Mouse (Mus musculus) heart, postnatal 0 days (tissue): ENCODE data around the gene Pfdn5. TPM values are rescaled to one million over a fixed set of nuclear protein-coding genes. Genes with fewer than 3 reads are reported as not detected.
A peak's percentile ranks its signal among the peaks of the same experiment; 100 is the strongest.

Experiments used
- ATAC-seq: fragments of 200-750 bp; cut with Nextera tagmentation; 2 replicates; pipeline ENCODE4 v1.8.0; 2017; ENCODE audit warnings: low read depth, moderate number of reproducible peaks, moderate library complexity; ENCODE audit not compliant: insufficient read depth
- DNase-seq: peaks from one replicate; pipeline ENCODE4 v3.0.0-alpha.2; 2016; ENCODE audit warnings: low spot score
- H3K27ac ChIP-seq: fragments of 300-500 bp; sonication (generic); 2 replicates; pipeline ENCODE4 v1.5.1; 2014; ENCODE audit warnings: low read depth, mild to moderate bottlenecking
- H3K27me3 ChIP-seq: fragments of 300-500 bp; sonication (generic); 2 replicates; pipeline ENCODE4 v1.6.1; 2014; ENCODE audit warnings: low read length, mixed read lengths; ENCODE audit not compliant: control insufficient read depth, insufficient read depth
- H3K36me3 ChIP-seq: fragments of 300-500 bp; sonication (generic); replicated peaks from 2 replicates; pipeline ENCODE4 v1.6.1; 2014; ENCODE audit warnings: low read length, mixed read lengths; ENCODE audit not compliant: control insufficient read depth, insufficient read depth
- H3K4me1 ChIP-seq: fragments of 300-500 bp; sonication (generic); 2 replicates; pipeline ENCODE4 v1.6.1; 2014; ENCODE audit warnings: antibody characterized with exemption; ENCODE audit not compliant: control insufficient read depth, insufficient read depth
- H3K4me2 ChIP-seq: fragments of 300-500 bp; sonication (generic); 2 replicates; pipeline ENCODE4 v1.6.1; 2014; ENCODE audit warnings: low read depth, mild to moderate bottlenecking, low read length, moderate library complexity
- H3K4me3 ChIP-seq: fragments of 300-500 bp; sonication (generic); 2 replicates; pipeline ENCODE4 v1.5.1; 2014; ENCODE audit warnings: low read depth, low read length
- H3K9ac ChIP-seq: fragments of 300-500 bp; sonication (generic); replicated peaks from 2 replicates; pipeline ENCODE4 v1.6.1; 2014; ENCODE audit warnings: low read depth, low read length, mixed read lengths
- H3K9me3 ChIP-seq: fragments of 300-500 bp; sonication (generic); replicated peaks from 2 replicates; pipeline ENCODE4 v1.6.1; 2016; ENCODE audit warnings: low read length; ENCODE audit not compliant: control insufficient read depth
- CTCF ChIP-seq: IDR thresholded peaks from 2 replicates; pipeline ENCODE4 v1.5.1; 2016; ENCODE audit warnings: antibody characterized with exemption, control low read depth, low read depth
- EP300 ChIP-seq: IDR thresholded peaks from 2 replicates; pipeline ENCODE4 v1.6.1; 2016; ENCODE audit warnings: antibody characterized with exemption, low read depth
- WGBS: fragments of 180-500 bp; shearing (Covaris S2); extraction: QIAGEN DNeasy Blood & Tissue Kit; methylation state at CpG from one replicate; pipeline ENCODE4 v1.1.7; 2014; 5-methylcytosine and 5-hydroxymethylcytosine counted together
- polyA plus RNA-seq: library from polyadenylated mRNA; unstranded; fragments of >200 nt; fragmentation: Nextera tagmentation; extraction: Ambion mirVana; gene quantifications from 2 replicates; pipeline ENCODE4 v1.2.1, GENCODE M21; 2015
- total RNA-seq: library from RNA; depleted of rRNA; stranded (reverse); fragments of >200 nt; gene quantifications from 2 replicates; pipeline ENCODE4 v1.2.3, GENCODE M21; 2014; ENCODE audit warnings: low replicate concordance

Pfdn5 gene
- total and polyA plus RNA-seq, 2 experiments from 2014 or later: 148 to 344 TPM

DNA sequence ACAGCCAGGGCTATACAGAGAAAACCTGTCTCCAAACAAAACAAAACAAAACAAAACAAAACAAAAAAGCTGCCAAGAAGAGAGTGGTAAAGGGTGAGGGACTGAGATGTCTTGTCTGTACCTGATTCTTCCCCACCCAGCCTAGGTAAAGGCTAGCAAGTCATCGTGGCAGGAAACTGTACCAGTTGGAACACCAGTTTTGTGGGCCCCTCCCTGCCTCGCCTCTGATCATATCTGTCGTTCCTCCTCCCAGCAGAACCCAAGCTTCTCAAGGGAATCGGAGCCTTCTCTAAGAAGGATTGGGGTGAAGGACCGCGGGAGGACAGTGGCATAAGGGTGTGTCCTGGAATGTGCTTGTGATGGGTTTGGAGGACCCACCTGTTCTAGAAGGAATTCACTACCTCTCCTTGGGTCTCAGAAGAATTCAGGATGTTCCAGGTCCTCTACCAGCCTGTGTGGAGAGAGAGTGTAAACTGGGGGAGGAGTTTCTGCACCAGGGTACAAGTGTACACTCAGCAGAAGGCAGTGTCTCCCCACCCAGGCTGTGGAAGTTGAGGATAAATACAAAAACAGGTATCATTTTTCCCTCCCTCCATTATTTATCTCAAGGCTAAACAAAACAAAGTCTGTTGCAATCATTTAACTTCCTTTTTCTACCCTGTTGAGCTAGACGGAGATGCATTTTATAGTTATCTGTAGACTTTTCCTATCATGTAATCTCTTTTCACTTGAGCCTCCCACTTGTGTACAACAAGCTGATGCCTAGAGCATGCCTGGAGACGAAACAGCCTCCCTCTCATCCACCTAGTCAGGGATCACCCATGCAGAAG, 43.2 kb upstream of the Pfdn5 start:
- Histone ChIP-seq H3K9me3 (no peaks in the 10 kb centered on the region), H3K4me2 (no peak overlapping the region), H3K9ac (no peak overlapping the region), H3K27ac (no peak overlapping the region), H3K27me3 (no peaks in the 10 kb centered on the region), H3K4me3 (no peak overlapping the region), H3K4me1 (peaks cover 9% of the 10 kb centered on the region), H3K36me3 (peaks cover 16% of the 10 kb centered on the region)
- TF ChIP-seq EP300: no peak
- no peak for TF ChIP-seq CTCF
- 70% methylated on average over 8 of the region's 8 CpGs for WGBS
- DNase-seq (no peak), ATAC-seq (no peak)

- H3K4me1 ChIP-seq: peaks cover 9% of the 10 kb centered on the region
- H3K9me3 ChIP-seq: no peaks in the 10 kb centered on the region
- no peak overlapping the region for H3K4me2 ChIP-seq
- TF ChIP-seq EP300 (no peak), CTCF (no peak)
- H3K27ac ChIP-seq: no peak overlapping the region
- ATAC-seq: no peak
- H3K36me3 ChIP-seq: peaks cover 16% of the 10 kb centered on the region
- H3K4me3 ChIP-seq: no peak overlapping the region
- 58% methylated on average over 3 of the region's 3 CpGs for WGBS
- no peaks in the 10 kb centered on the region for H3K27me3 ChIP-seq
- H3K9ac ChIP-seq: no peak overlapping the region
- DNase-seq: no peak
Observed at GRCm38 (mm10) chr15:102283648-102284047, 42.3 kb upstream of the Pfdn5 start.

DNA sequence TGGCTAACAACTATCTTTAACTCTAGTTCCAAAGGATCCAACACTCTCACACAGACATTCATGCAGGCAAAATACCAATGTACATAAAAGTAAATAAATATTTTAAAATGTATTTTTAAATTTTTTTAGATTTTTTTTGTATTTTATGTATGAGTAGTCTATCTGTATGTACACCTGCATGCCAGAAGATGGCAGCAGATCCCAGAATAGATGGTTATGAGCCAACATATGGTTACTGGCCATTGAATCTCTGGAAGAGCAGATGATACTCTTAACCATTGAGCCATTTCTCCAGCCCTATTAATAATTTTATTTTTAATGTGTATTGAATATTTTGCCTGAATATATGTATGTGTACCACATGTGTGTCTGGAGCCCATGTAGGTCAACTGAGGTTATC, 38.5 kb upstream of the Pfdn5 start:
- DNase-seq: peak; percentile 29
- no peak overlapping the region for H3K9ac ChIP-seq
- no peak overlapping the region for H3K27ac ChIP-seq
- no peak overlapping the region for H3K4me3 ChIP-seq
- no peaks in the 10 kb centered on the region for H3K27me3 ChIP-seq
- ATAC-seq: no peak
- no peaks in the 10 kb centered on the region for H3K36me3 ChIP-seq
- no peak overlapping the region for H3K4me2 ChIP-seq
- TF ChIP-seq CTCF (peak; percentile 64), EP300 (no peak)
- H3K4me1 ChIP-seq: no peaks in the 10 kb centered on the region
- no peaks in the 10 kb centered on the region for H3K9me3 ChIP-seq

- TF ChIP-seq CTCF: no peak
- no peak for TF ChIP-seq EP300
- WGBS: 5% methylated on average over 25 of the region's 25 CpGs
- Histone ChIP-seq H3K27ac (no peak within 1 kb of the TSS), H3K27me3 (no peaks in the 10 kb centered on the region), H3K9ac (peak within 1 kb of the TSS; percentile 65), H3K9me3 (no peaks in the 10 kb centered on the region), H3K4me3 (peak within 1 kb of the TSS; percentile 73), H3K4me2 (peak within 1 kb of the TSS; percentile 100), H3K4me1 (peaks cover 8% of the 10 kb centered on the region), H3K36me3 (peaks cover 21% of the 10 kb centered on the region)
- DNase-seq: peak; percentile 91
- ATAC-seq: peak; percentile 99
Observed at GRCm38 (mm10) chr15:102295633-102296367, 30.1 kb upstream of the Pfdn5 start, which contains the start of gene Espl1. TSS of gene Espl1 (plus strand) at chr15:102296266.

DNA sequence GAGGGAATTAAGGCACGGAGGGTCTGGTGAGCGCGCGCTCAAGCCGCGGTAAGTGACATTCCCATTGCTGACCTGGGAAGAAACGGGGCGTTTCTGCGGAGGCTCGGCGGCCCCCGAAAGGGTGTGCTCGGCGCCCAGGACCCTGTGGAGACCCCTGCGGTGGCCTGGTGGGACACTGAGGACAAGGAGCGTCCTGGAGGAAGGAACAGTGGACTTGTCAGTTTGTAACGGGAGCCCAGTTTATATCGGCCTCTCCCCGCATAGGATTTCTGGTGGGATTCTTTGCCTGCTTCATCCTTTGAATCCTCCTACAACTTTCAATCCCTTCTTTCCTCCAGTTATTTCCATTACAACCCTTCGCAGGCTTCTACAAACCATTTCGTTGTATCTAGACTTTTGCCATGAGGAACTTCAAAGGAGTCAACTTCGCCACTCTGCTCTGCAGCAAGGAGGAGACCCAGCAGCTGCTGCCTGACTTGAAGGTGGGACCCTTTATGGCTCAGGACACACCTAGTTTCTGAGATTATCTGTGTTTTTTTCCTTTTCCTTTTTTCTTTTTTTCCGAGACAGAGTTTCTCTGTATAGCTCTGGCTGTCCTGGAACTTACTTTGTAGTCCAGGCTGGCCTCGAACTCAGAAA, 29.4 kb upstream of the Pfdn5 start:
- Histone ChIP-seq H3K9me3 (no peaks in the 10 kb centered on the region), H3K36me3 (peaks cover 22% of the 10 kb centered on the region), H3K4me1 (peaks cover 8% of the 10 kb centered on the region), H3K9ac (peak overlapping the region; percentile 65), H3K27me3 (no peaks in the 10 kb centered on the region), H3K4me3 (peak overlapping the region; percentile 73), H3K4me2 (peak overlapping the region; percentile 100), H3K27ac (no peak overlapping the region)
- no peak for TF ChIP-seq EP300
- TF ChIP-seq CTCF: no peak
- ATAC-seq (no peak), DNase-seq (no peak)
- WGBS: 5% methylated on average over 18 of the region's 24 CpGs
